Mouse (Mus musculus) cerebellum, adult 2 months (tissue): ENCODE data around the gene Ppil1.

Experiments used
- CTCF ChIP-seq: fragments of 200-500 bp; IDR thresholded peaks from 2 replicates; pipeline ENCODE4 v1.5.1; 2011; ENCODE audit warnings: low read depth, mild to moderate bottlenecking, control low read depth, low read length, moderate library complexity, borderline replicate concordance; ENCODE audit not compliant: insufficient read depth
- POLR2A ChIP-seq: fragments of 200-500 bp; IDR thresholded peaks from 2 replicates; pipeline ENCODE4 v1.6.1; 2011; ENCODE audit warnings: low read length, control low read depth, borderline replicate concordance; ENCODE audit not compliant: insufficient read depth

DNA sequence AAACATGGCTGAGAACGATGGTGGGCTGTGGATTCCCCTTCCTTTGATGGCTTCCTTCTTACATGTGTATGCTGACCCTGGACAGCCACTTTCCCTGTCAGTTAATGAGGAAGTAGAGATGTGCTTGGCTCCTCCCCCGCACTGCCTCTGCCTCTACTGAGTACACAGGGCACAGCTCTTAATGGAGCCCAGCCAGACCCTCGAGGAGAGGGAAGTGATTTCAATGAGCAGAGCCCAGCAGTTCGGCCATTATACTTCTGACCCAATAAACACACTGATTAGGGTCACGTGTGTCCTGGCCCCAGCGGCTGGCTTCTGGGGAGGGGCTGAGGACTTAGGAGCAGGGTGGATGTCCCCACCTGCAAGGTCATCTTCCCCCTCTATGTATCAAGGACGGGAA is 18.3 kb downstream of the Ppil1 start:
- TF ChIP-seq CTCF (no peak), POLR2A (no peak)
